Mouse (Mus musculus): ENCODE data around the gene Olfr113. TPM values are rescaled to one million over a fixed set of nuclear protein-coding genes. Genes with fewer than 3 reads are reported as not detected.

Gene Olfr113
- polyA plus RNA-seq, 1 experiment from 2014 or later: not detected

Other genes starting within 250 kb of the Olfr113 start
- gene Olfr103, start 238.0 kb downstream of the Olfr113 start, polyA plus RNA-seq (2016; fragmentation: Nextera tagmentation; extraction: Ambion mirVana): not detected in 2 replicates
- not detected in 2 replicates for gene Olfr104-ps, start 218.1 kb downstream of the Olfr113 start, polyA plus RNA-seq (2016; fragmentation: Nextera tagmentation; extraction: Ambion mirVana)
- not detected in 2 replicates for gene Olfr105-ps, start 198.6 kb downstream of the Olfr113 start, polyA plus RNA-seq (2016; fragmentation: Nextera tagmentation; extraction: Ambion mirVana)
- not detected in 2 replicates for gene Olfr106-ps, start 187.3 kb downstream of the Olfr113 start, polyA plus RNA-seq (2016; fragmentation: Nextera tagmentation; extraction: Ambion mirVana)
- gene Olfr107, start 178.4 kb downstream of the Olfr113 start, polyA plus RNA-seq (2016; fragmentation: Nextera tagmentation; extraction: Ambion mirVana): not detected in 2 replicates
- not detected in 2 replicates for gene Olfr108, start 132.2 kb downstream of the Olfr113 start, polyA plus RNA-seq (2016; fragmentation: Nextera tagmentation; extraction: Ambion mirVana)
- gene Olfr109, start 118.7 kb downstream of the Olfr113 start, polyA plus RNA-seq (2016; fragmentation: Nextera tagmentation; extraction: Ambion mirVana): not detected in 2 replicates
- gene H2-M2, start 94.1 kb downstream of the Olfr113 start, polyA plus RNA-seq (2016; fragmentation: Nextera tagmentation; extraction: Ambion mirVana): not detected in 2 replicates
- gene Olfr110, start 85.2 kb downstream of the Olfr113 start, polyA plus RNA-seq (2016; fragmentation: Nextera tagmentation; extraction: Ambion mirVana): not detected in 2 replicates
- 0.10 TPM in 1 of 2 replicates, not detected in the other for gene Olfr111, start 69.6 kb downstream of the Olfr113 start, polyA plus RNA-seq (2016; fragmentation: Nextera tagmentation; extraction: Ambion mirVana)
- not detected in 2 replicates for gene Olfr112, start 8.2 kb downstream of the Olfr113 start, polyA plus RNA-seq (2016; fragmentation: Nextera tagmentation; extraction: Ambion mirVana)
- not detected in 2 replicates for gene Olfr114, start 15.1 kb upstream of the Olfr113 start, polyA plus RNA-seq (2016; fragmentation: Nextera tagmentation; extraction: Ambion mirVana)
- gene Olfr115, start 49.4 kb upstream of the Olfr113 start, polyA plus RNA-seq (2016; fragmentation: Nextera tagmentation; extraction: Ambion mirVana): not detected in 2 replicates
- not detected in 2 replicates for gene Olfr116, start 49.5 kb upstream of the Olfr113 start, polyA plus RNA-seq (2016; fragmentation: Nextera tagmentation; extraction: Ambion mirVana)
- gene Olfr117, start 86.1 kb upstream of the Olfr113 start, polyA plus RNA-seq (2016; fragmentation: Nextera tagmentation; extraction: Ambion mirVana): not detected in 2 replicates
- not detected in 2 replicates for gene Olfr118, start 89.3 kb upstream of the Olfr113 start, polyA plus RNA-seq (2016; fragmentation: Nextera tagmentation; extraction: Ambion mirVana)
- gene Olfr119, start 118.9 kb upstream of the Olfr113 start, polyA plus RNA-seq (2016; fragmentation: Nextera tagmentation; extraction: Ambion mirVana): not detected in 2 replicates
- not detected in 2 replicates for gene Olfr120, start 144.1 kb upstream of the Olfr113 start, polyA plus RNA-seq (2016; fragmentation: Nextera tagmentation; extraction: Ambion mirVana)
- not detected in 2 replicates for gene Olfr121, start 171.2 kb upstream of the Olfr113 start, polyA plus RNA-seq (2016; fragmentation: Nextera tagmentation; extraction: Ambion mirVana)
- not detected in 2 replicates for gene Olfr122, start 190.9 kb upstream of the Olfr113 start, polyA plus RNA-seq (2016; fragmentation: Nextera tagmentation; extraction: Ambion mirVana)
- not detected in 2 replicates for gene Olfr123, start 215.9 kb upstream of the Olfr113 start, polyA plus RNA-seq (2016; fragmentation: Nextera tagmentation; extraction: Ambion mirVana)
- gene Olfr124, start 222.2 kb upstream of the Olfr113 start, polyA plus RNA-seq (2016; fragmentation: Nextera tagmentation; extraction: Ambion mirVana): not detected in 2 replicates